Mouse (Mus musculus) midbrain, embryonic 15.5 days (tissue): Measurements from ENCODE around the gene Tbc1d30. TPM values are rescaled to one million over a fixed set of nuclear protein-coding genes. Genes with fewer than 3 reads are reported as not detected.

Experiments used
- ATAC-seq: fragments of 200-750 bp; cut with Nextera tagmentation; replicated peaks from 2 replicates; pipeline ENCODE4 v1.8.0; 2017; ENCODE audit warnings: moderate TSS enrichment
- H3K27ac ChIP-seq: fragments of 300-500 bp; sonication (generic); 2 replicates; pipeline ENCODE4 v1.5.1; 2015; ENCODE audit warnings: mild to moderate bottlenecking, inconsistent platforms
- H3K27me3 ChIP-seq: fragments of 300-500 bp; sonication (generic); replicated peaks from 2 replicates; pipeline ENCODE4 v1.6.1; 2015; ENCODE audit warnings: inconsistent platforms
- H3K36me3 ChIP-seq: fragments of 300-500 bp; sonication (generic); replicated peaks from 2 replicates; pipeline ENCODE4 v1.6.1; 2015; ENCODE audit warnings: inconsistent platforms
- H3K4me1 ChIP-seq: fragments of 300-500 bp; sonication (generic); 2 replicates; pipeline ENCODE4 v1.6.1; 2015; ENCODE audit warnings: inconsistent platforms
- H3K4me2 ChIP-seq: fragments of 300-500 bp; sonication (generic); 2 replicates; pipeline ENCODE4 v1.6.1; 2015; ENCODE audit warnings: inconsistent platforms, mild to moderate bottlenecking, moderate library complexity
- H3K4me3 ChIP-seq: fragments of 300-500 bp; sonication (generic); 2 replicates; pipeline ENCODE4 v1.5.1; 2015; ENCODE audit warnings: mild to moderate bottlenecking, inconsistent platforms
- H3K9ac ChIP-seq: fragments of 300-500 bp; sonication (generic); 2 replicates; pipeline ENCODE4 v1.6.1; 2015; ENCODE audit warnings: mild to moderate bottlenecking, inconsistent platforms
- H3K9me3 ChIP-seq: fragments of 300-500 bp; sonication (generic); 2 replicates; pipeline ENCODE4 v1.6.1; 2016; ENCODE audit warnings: inconsistent platforms
- WGBS: fragments of 180-500 bp; shearing (Covaris S2); methylation state at CpG from one replicate; pipeline ENCODE4 v1.1.7; 2015; ENCODE audit warnings: mixed read lengths; 5-methylcytosine and 5-hydroxymethylcytosine counted together
- polyA plus RNA-seq: library from polyadenylated mRNA; unstranded; fragments of >200 nt; fragmentation: Nextera tagmentation; extraction: Ambion mirVana; gene quantifications from 2 replicates; pipeline ENCODE4 v1.2.1, GENCODE M21; 2015

Gene Tbc1d30
- polyA plus RNA-seq, 1 experiment from 2014 or later = 14.1 TPM

- 65% methylated on average over 16 of the region's 16 CpGs for WGBS
- Histone ChIP-seq H3K4me2 (no peak overlapping the region), H3K27me3 (no peaks in the 10 kb centered on the region), H3K9me3 (no peaks in the 10 kb centered on the region), H3K27ac (no peak overlapping the region), H3K4me3 (no peak overlapping the region), H3K9ac (no peak overlapping the region), H3K36me3 (no peaks in the 10 kb centered on the region), H3K4me1 (no peaks in the 10 kb centered on the region)
- ATAC-seq = no peak
These were observed 123.1 kb downstream of the Tbc1d30 start for GRCm38 (mm10) chr10:121227988-121228409.

- 88% methylated on average over 5 of the region's 5 CpGs for WGBS
- Histone ChIP-seq H3K27ac (no peak overlapping the region), H3K36me3 (no peaks in the 10 kb centered on the region), H3K9ac (no peak overlapping the region), H3K9me3 (no peaks in the 10 kb centered on the region), H3K4me1 (no peaks in the 10 kb centered on the region), H3K27me3 (no peaks in the 10 kb centered on the region), H3K4me3 (no peak overlapping the region), H3K4me2 (no peak overlapping the region)
- no peak for ATAC-seq
These were observed 123.7 kb downstream of the Tbc1d30 start for GRCm38 (mm10) chr10:121227403-121227802.

GRCm38 (mm10) chr10:121225636-121226035 lies 125.4 kb downstream of the Tbc1d30 start:
- Histone ChIP-seq H3K4me3 (no peak overlapping the region), H3K9me3 (peaks cover under 1% of the 10 kb centered on the region; the same call in 1 of the 2 replicates), H3K9ac (no peak overlapping the region), H3K27me3 (no peaks in the 10 kb centered on the region), H3K27ac (no peak overlapping the region), H3K36me3 (no peaks in the 10 kb centered on the region), H3K4me1 (no peaks in the 10 kb centered on the region), H3K4me2 (no peak overlapping the region)
- no peak for ATAC-seq
- 76% methylated on average over 6 of the region's 6 CpGs for WGBS

GRCm38 (mm10) chr10:121222881-121223280 lies 128.2 kb downstream of the Tbc1d30 start:
- ATAC-seq = no peak
- WGBS = 81% methylated on average over 4 of the region's 4 CpGs
- Histone ChIP-seq H3K27me3 (no peaks in the 10 kb centered on the region), H3K4me1 (no peaks in the 10 kb centered on the region), H3K4me2 (no peak overlapping the region), H3K4me3 (no peak overlapping the region), H3K27ac (no peak overlapping the region), H3K9ac (no peak overlapping the region), H3K36me3 (no peaks in the 10 kb centered on the region), H3K9me3 (peaks cover 4% of the 10 kb centered on the region; the same call in 1 of the 2 replicates)

DNA sequence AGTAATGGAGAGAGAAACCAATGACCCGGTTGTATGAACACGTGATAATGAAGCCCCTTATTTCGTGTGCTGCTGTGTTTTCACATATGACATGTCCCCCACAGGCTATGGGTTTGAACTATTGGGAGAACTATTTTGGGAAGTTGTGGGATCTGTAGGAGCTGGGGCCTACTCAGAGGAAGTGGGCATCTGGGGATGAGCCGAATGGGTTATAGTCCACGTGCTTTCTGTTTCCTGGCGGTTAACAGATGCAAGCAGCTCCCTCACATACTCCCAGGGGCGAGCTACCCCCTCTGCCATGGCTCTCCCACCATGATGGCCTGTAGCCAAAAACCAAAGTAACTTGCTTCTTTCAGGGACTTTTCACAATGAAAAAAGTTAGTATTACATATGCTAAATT lies 132.5 kb downstream of the Tbc1d30 start:
- Histone ChIP-seq H3K9ac (no peak overlapping the region), H3K27ac (no peak overlapping the region), H3K4me1 (no peaks in the 10 kb centered on the region), H3K4me2 (no peak overlapping the region), H3K36me3 (no peaks in the 10 kb centered on the region), H3K9me3 (peaks cover 4% of the 10 kb centered on the region; the same call in 1 of the 2 replicates), H3K4me3 (no peak overlapping the region), H3K27me3 (no peaks in the 10 kb centered on the region)
- WGBS = 90% methylated on average over 7 of the region's 7 CpGs
- ATAC-seq = no peak

DNA sequence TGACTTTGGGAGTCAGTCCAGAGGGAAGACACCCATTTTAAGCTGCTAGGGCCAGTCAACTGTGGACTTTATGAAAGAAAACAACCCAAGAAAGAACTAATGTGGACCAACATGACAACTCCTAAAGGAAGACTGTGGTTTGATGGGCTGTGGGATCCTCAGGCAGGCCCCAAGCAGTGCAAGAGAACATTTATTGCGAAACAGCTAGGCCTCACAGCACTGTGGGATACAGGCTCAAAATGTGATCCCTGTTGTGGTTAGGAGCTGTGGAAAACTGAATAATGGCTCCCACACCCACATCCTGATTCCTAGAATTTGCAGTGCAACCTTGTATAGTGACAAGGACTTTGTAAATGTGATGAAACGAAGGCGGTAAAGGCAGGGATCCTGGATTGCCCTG lies 134.3 kb downstream of the Tbc1d30 start:
- Histone ChIP-seq H3K36me3 (no peaks in the 10 kb centered on the region), H3K27ac (no peak overlapping the region), H3K27me3 (no peaks in the 10 kb centered on the region), H3K9ac (no peak overlapping the region), H3K4me3 (no peak overlapping the region), H3K9me3 (peaks cover 4% of the 10 kb centered on the region; the same call in 1 of the 2 replicates), H3K4me1 (no peaks in the 10 kb centered on the region), H3K4me2 (no peak overlapping the region)
- no peak for ATAC-seq
- 94% methylated on average over 3 of the region's 3 CpGs for WGBS

Other genes starting within 250 kb of the Tbc1d30 start
- 38.8 and 40.7 TPM in 2 replicates for gene Gns, start 13.8 kb upstream of the Tbc1d30 start, polyA plus RNA-seq
- 4.2 and 4.4 TPM in 2 replicates for gene Rassf3, start 125.1 kb upstream of the Tbc1d30 start, polyA plus RNA-seq
- 30.7 and 33.7 TPM in 2 replicates for gene Tbk1, start 235.5 kb upstream of the Tbc1d30 start, polyA plus RNA-seq